Mouse (Mus musculus): ENCODE results near the gene Pygb. TPM values are rescaled to one million over a fixed set of nuclear protein-coding genes. Genes with fewer than 3 reads are reported as not detected.

Gene Pygb
- total RNA-seq, 4 experiments from 2014 or later, result 547 to 617 (median 604) TPM

GRCm38 (mm10) chr2:150841109-150841508 is 54.6 kb downstream of the Pygb start:
- no peak for DNase-seq (ENCODE audit: low spot score)

GRCm38 (mm10) chr2:150842049-150842461 is 55.5 kb downstream of the Pygb start:
- no peak for DNase-seq (ENCODE audit: low spot score)

- no peak for DNase-seq (ENCODE audit: low spot score)
These were observed 58.3 kb downstream of the Pygb start for GRCm38 (mm10) chr2:150844798-150845197.

GRCm38 (mm10) chr2:150847436-150847995 is 61.0 kb downstream of the Pygb start:
- DNase-seq (ENCODE audit: low spot score), result no peak

- DNase-seq (ENCODE audit: low spot score), result no peak
These were observed 64.7 kb downstream of the Pygb start for GRCm38 (mm10) chr2:150851251-150851650.

GRCm38 (mm10) chr2:150855186-150855585 is 68.7 kb downstream of the Pygb start:
- DNase-seq (ENCODE audit: low spot score), result no peak

GRCm38 (mm10) chr2:150858724-150859487 is 72.4 kb downstream of the Pygb start:
- no peak for DNase-seq (ENCODE audit: low spot score)

- no peak for DNase-seq (ENCODE audit: low spot score)
These were observed 73.4 kb downstream of the Pygb start for GRCm38 (mm10) chr2:150859709-150860470.

- DNase-seq (ENCODE audit: low spot score), result no peak
These were observed 74.6 kb downstream of the Pygb start for GRCm38 (mm10) chr2:150861128-150861527.

GRCm38 (mm10) chr2:150867021-150867420 is 80.5 kb downstream of the Pygb start:
- no peak for DNase-seq (ENCODE audit: low spot score)

- DNase-seq (ENCODE audit: low spot score), result no peak
These were observed 82.9 kb downstream of the Pygb start for GRCm38 (mm10) chr2:150869446-150869845.

- DNase-seq (ENCODE audit: low spot score), result no peak
These were observed 88.0 kb downstream of the Pygb start for GRCm38 (mm10) chr2:150874508-150874907.

GRCm38 (mm10) chr2:150875226-150875625 is 88.7 kb downstream of the Pygb start:
- DNase-seq (ENCODE audit: low spot score), result no peak

GRCm38 (mm10) chr2:150877561-150877960 is 91.0 kb downstream of the Pygb start:
- no peak for DNase-seq (ENCODE audit: low spot score)

Other genes starting within 250 kb of the Pygb start
- not detected for gene Cst7, start 216.3 kb upstream of the Pygb start, total RNA-seq (2022)
- 10 to 100 TPM; 46.6 to 68.1 (median 52.7) TPM for gene Apmap, start 178.2 kb upstream of the Pygb start, total RNA-seq (2022)
- 100 to 1,000 TPM; 259 to 343 (median 275) TPM for gene Acss1, start 118.2 kb upstream of the Pygb start, total RNA-seq (2022)
- gene Vsx1, start 97.4 kb upstream of the Pygb start, total RNA-seq (2022), result under 1 TPM; 0.09 to 0.13 (median 0.12) TPM
- 10 to 100 TPM; 15.1 to 19.9 (median 17.4) TPM for gene Entpd6, start 37.7 kb upstream of the Pygb start, total RNA-seq (2022)
- 10 to 100 TPM; 46.3 to 48.8 (median 47.5) TPM for gene Abhd12, start 118.0 kb downstream of the Pygb start, total RNA-seq (2022)
- gene Gins1, start 118.7 kb downstream of the Pygb start, total RNA-seq (2022), result 1 to 10 TPM; 3.6 to 5.8 (median 4.7) TPM